Mouse (Mus musculus): ENCODE results near the gene Spata16.

DNA sequence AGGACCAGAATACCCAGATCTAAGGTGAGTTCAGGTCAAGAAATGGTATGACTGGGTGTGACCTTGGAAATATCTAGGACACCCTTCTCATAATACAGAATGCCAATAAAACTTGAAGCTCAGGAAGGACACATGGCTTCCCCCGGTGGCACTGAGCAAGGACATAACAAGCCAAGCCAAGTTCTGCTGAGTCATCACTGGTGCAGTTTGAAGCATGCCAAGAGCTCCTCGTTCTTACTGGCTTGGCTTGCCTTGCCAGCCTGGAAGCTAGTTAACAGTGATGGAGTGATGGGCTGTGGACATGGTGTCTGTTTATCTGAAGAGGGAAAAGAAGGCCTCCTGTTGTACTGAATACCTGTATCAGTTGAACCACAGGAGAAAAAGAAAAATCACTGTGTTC, 342.2 kb downstream of the Spata16 start:
- TF ChIP-seq CTCF (IDR thresholded peaks at IDR 0.05; ENCODE audit: low read depth) (no peak), EP300 (IDR thresholded peaks at IDR 0.05; ENCODE audit: low read depth) (no peak)

Data from heart, postnatal 0 days (tissue).